Mouse (Mus musculus) T-helper 2 cell (primary cell): ENCODE measurements around the gene Rapgef1.
"Not testable (repeated sequence)": the region's sequence is repeated elsewhere in the genome, so short reads cannot be mapped to it uniquely, and the experiment has no call there.

Experiments
- in situ Hi-C: fragments of 300-600 bp; cut with MboI, MseI; formaldehyde crosslinking; loops from one replicate; pipeline ENCODE4 v1.15.1; 2025; ENCODE audit warnings: high pct_unique_total_duplicates

Gene Rapgef1

DNA sequence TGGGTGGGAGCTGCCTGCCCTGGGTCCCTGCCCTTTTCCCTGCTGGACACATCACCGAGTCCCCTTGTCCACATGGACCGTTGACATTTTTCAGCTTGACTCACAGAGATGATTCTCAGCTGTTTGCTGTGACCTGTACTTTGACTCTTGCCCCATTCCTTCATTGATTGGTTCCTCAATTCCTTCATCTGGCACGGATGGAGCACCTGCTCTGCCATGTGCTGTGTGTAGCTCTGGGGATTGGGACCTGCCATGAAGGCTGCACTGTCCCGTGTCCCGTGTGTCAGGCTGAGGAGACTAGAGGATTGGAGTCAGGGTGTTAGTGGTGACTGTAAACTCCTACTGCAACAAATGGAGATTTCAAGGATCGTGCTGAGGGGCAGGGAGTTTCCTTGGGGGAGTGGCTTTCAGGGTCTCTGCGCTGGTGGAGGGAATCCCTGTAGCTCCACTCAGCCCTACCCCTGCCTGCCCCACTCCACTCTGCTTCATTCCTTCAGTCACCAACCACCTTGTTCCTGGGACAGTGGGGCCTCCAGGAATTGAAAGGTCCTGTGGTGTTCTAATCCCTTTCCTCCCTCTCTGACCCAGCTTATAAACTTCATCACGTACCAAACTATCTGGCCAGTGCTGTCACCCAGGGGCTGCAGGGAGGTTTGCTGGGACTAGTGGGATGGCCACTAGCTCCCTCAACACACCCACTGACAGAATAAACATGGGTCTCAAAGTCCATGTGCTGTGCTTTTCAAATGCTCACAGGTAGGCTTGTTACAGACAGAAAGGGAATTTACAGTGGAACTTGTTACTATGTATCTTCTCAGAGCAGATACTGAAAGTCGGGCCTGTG, 3.9 kb downstream of the Rapgef1 start:
- in situ Hi-C loops, result no loop called here

DNA sequence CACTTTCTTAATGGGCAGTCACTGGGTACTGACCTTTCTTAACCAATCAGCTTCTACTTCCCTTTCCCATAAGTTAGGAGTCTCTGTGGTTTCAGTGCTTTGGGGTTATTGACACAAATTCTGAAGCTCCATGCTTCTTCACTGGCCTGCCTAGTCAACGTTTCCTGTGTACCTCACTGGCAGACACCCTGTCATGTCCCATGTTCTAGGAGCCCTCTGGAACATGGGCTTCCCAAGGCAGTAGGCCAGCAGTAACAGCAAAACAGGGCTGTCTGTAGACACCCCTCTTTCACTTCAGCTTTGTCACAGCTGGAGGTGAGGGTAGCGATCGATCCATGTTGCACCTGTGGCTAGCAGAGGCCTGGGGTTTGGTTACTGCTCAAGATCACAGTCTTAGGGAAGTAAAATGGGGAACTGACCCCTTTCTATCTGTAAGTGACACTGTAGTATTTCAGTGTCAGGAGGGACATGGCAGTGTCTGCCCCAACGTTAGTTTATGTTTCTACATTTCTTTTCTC, 4.6 kb downstream of the Rapgef1 start:
- in situ Hi-C loops, result no loop called here

DNA sequence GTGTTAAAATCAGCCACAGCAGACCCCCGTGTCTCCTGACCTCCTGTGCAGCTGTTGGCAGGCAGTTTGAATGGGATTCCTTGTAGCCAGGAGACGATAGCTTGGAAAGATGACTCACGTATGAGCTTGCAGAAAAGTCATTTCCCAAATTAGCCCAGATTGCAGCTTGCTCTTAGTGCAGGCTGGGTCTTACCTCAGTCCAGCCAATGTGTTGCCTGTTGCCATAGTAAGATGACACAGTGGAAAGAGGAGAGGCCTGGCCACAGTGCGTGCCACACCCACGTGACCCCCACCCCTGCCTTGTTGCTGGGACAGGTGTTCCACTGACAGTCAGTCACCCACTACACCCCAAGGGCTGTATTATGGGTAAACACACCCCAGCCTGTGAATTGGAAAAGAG, 5.2 kb downstream of the Rapgef1 start:
- in situ Hi-C loops, result loop anchor here (5.0 kb wide), 1 partner anchor 43 kb away; no protein-coding TSS in a partner anchor

GRCm38 (mm10) chr2:29625573-29626200, 6.2 kb downstream of the Rapgef1 start:
- in situ Hi-C loops, result loop anchor here (5.0 kb wide), 1 partner anchor 42 kb away; no protein-coding TSS in a partner anchor

DNA sequence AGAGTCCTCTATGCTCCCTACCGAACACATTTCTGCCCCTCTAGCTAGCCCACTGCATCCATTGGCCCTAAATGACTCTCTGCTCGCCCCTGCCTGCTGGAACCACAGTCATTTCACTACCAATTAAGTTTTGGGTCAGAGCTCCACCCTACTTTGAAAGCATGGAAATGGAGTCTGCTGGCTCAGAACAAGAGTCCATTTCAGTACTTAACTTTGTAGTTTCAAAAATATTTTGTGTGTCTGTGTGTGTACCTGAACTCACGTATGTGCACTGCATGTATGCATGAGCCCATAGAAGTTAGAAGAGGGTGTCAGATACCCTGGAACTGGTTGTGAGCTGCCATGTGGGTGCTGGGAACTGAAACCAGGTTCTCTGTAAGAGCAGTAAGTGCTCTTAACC, 7.8 kb downstream of the Rapgef1 start:
- in situ Hi-C loops, result loop anchor here (5.0 kb wide), 1 partner anchor 40 kb away; no protein-coding TSS in a partner anchor

DNA sequence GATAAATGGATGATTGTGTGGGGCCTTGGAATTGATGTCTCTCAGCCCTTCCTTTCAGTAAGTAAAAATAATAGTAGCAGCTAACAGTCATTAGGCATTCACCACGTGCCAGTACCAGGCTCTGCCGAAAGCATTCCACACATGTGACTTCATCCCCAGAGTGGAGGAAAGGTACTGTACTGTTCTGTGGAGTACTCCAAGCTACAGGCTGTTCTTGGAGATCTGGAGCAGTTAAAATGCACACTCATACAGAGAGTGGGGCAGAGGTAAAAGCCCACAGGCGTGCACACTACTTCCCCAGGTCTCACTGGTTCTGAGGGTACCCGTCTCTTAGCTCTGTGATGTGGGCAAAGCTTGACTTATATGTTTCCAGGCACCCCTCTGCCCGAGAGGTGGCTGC, 8.7 kb downstream of the Rapgef1 start:
- in situ Hi-C loops, result loop anchor here (5.0 kb wide), 1 partner anchor 39 kb away; no protein-coding TSS in a partner anchor

DNA sequence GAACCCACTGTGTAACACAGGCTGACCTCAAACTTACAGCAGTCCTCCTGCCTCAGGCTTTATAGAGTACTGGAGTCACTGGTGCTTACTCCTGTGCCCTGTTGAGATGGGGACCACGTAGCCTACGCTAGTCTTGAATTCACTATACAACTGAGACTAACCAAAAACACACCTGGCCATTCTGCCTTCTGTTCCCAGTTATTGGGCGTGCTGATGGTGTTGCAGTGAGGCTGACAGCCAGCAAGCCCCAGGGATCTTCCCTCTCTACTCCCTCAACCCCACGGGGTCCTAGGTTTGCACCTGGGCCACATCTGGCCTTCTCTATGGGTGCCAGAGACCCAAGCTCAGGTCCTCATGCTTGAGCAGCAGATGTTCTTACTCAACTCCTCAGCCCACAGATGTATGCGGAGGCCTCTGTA, 9.3 kb downstream of the Rapgef1 start:
- in situ Hi-C loops, result loop anchor here (5.0 kb wide), 1 partner anchor 39 kb away; no protein-coding TSS in a partner anchor

- in situ Hi-C loops, result loop anchor here (5.0 kb wide), 1 partner anchor 38 kb away; no protein-coding TSS in a partner anchor
Observed at GRCm38 (mm10) chr2:29629311-29629710, 9.8 kb downstream of the Rapgef1 start.

DNA sequence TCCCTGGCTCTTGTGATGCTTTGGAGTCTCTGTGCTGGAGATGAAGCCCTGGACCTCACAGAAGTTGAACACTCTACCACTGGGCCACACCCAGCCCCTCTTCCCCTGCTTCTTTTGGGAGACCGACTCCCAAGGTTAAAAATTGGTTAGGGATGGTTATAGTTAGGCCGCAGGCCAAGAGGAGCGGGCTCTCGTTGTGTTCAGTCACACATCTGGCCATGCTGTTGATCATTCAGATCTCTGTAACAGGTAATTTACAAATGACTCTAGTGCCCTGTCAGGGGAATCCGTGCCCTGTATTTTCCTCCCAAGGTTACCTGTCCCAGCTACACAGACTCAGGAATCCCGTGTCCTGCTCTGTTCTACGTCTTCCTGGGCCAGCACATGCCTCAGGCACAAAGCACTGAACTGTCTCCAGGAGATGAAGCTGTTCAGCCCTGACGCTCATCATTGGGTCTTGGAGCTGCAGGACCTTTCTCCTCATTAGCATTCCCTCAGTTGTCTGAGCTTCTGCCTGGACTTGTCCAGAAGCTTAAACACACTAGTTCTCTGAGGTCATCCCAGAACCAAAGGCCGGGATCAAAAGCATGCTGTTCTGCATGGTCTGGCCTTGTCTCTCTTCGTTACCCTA, 10.7 kb downstream of the Rapgef1 start:
- in situ Hi-C loops, result no loop called here

GRCm38 (mm10) chr2:29631020-29631419, 11.5 kb downstream of the Rapgef1 start:
- in situ Hi-C loops, result no loop called here

DNA sequence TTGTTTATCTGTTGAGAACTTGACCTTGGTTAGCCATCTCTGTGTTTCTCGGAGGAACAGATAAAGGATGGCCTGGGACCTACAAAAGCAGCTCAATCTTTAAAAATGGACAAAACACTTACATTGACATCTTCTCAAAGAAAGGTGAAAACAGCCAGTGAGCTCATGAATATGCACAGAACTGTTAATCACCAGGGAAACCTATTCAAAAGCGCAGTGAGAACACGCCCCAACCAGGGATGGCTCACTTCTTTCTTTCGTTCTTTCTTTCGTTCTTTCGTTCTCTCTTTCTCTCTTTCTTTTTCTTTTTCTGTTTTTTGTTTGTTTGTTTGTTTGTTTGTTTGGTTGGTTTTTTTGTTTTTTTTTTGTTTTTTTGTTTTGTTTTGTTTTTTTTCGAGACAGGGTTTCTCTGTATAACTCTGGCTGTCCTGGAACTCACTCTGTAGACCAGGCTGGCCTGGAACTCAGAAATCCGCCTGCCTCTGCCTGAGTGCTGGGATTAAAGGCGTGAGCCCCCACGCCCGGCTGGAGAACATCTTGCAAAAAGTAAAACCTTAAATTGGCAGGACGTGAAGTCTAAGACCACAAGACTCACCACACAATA, 12.1 kb downstream of the Rapgef1 start:
- in situ Hi-C loops, result not testable (repeated sequence)

GRCm38 (mm10) chr2:29632168-29632662, 12.7 kb downstream of the Rapgef1 start:
- in situ Hi-C loops, result no loop called here

DNA sequence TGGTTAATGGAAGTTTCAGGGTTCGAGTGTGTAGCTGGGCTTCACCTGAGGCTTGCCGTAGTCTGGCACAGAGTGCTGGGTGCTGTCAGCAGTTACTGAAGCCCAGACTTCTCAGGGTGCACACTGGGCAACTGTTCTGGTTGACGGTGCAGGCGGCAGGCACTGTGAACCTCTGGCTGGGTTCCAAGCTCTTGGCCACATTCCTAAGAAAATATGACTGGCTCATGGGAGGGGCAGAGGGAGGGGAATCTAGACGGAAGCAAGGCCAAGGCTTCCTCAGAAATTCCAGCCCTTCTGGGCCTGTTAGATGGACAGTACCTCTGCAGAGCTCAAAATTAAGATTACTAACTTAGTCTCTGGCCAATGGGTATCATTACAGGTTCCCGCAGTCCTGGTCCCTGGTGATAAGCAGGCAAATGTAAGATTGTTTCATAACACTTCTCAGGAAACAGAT, 13.6 kb downstream of the Rapgef1 start:
- in situ Hi-C loops, result no loop called here

GRCm38 (mm10) chr2:29633782-29634181, 14.3 kb downstream of the Rapgef1 start:
- in situ Hi-C loops, result no loop called here

GRCm38 (mm10) chr2:29634541-29634940, 15.0 kb downstream of the Rapgef1 start:
- in situ Hi-C loops, result no loop called here

DNA sequence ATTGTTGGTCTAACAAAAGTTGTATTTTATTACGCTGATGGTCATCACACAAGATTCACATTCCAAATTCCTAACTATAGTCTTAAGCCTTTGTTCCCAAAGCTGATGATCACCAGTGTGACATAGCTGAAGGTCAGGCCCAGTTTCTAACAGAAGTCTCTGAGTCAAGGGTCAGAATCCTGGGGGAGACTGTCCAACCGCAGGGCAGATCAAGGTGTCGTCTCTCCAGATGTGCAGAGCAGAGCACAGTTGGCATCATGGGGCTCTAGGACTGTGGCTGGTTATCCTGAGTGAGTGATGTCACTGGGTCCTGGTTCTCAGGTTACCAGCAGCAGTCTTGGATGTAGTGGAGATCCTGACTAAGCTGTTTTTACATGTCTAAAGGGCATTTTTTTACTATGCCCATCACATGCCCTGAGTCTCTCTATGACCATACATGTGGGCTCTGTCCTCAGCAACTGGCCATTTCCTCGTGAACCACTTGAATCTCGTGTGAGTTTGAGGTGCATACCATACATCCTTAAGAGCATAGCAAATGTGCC, 16.5 kb downstream of the Rapgef1 start:
- in situ Hi-C loops, result no loop called here

- in situ Hi-C loops, result no loop called here
Observed at GRCm38 (mm10) chr2:29637528-29637927, 18.0 kb downstream of the Rapgef1 start.

- in situ Hi-C loops, result no loop called here
Observed at GRCm38 (mm10) chr2:29639377-29639776, 19.9 kb downstream of the Rapgef1 start.

GRCm38 (mm10) chr2:29639953-29640743, 20.6 kb downstream of the Rapgef1 start:
- in situ Hi-C loops, result no loop called here

DNA sequence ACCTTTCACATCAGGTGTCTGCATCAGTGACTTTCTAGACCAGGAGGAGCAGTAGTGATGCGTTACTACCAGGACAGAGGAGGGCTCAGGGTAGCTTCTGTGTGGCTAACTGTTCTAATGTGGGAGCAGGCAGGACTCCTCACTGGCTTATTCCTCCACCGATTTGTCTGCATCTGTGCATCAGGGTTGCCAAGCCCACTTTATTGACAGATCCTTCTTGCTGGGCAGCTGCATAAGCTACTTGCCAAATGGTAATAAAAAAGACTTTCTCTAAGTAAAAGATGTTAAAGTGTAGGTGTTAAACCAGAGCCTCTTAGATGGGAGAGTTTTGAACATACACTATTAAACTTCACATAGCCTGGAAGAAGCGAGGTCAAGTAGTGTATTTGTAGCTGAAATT, 22.2 kb downstream of the Rapgef1 start:
- in situ Hi-C loops, result no loop called here
